Mouse (Mus musculus) stomach, postnatal 0 days (tissue): ENCODE measurements around the gene Prlhr.

Experiments
- CTCF ChIP-seq: IDR thresholded peaks from 2 replicates; pipeline ENCODE4 v1.5.1; 2016; ENCODE audit warnings: antibody characterized with exemption, low read depth, mild to moderate bottlenecking, moderate library complexity
- EP300 ChIP-seq: optimal IDR thresholded peaks from 2 replicates; pipeline ENCODE3; 2016; ENCODE audit warnings: antibody characterized with exemption

- TF ChIP-seq EP300 (no peak), CTCF (no peak)
Measured at GRCm38 (mm10) chr19:60465726-60466125, 2.4 kb downstream of the Prlhr start.
